Mouse (Mus musculus) E14TG2a.4 (cell line): ENCODE data around the gene Cenpa.
A peak's percentile ranks its signal among the peaks of the same experiment; 100 is the strongest.

ENCODE experiments used
- H3K27me3 ChIP-seq: 2 replicates; pipeline ENCODE4 v1.6.1; 2014; ENCODE audit warnings: low read length, control low read depth; ENCODE audit not compliant: insufficient read depth
- H3K36me3 ChIP-seq: 2 replicates; pipeline ENCODE4 v1.6.1; 2014; ENCODE audit warnings: low read length, control low read depth; ENCODE audit not compliant: insufficient read depth
- H3K4me1 ChIP-seq: replicated peaks from 2 replicates; pipeline ENCODE4 v1.6.1; 2014; ENCODE audit warnings: low read depth, low read length, control low read depth
- H3K4me3 ChIP-seq: replicated peaks from 2 replicates; pipeline ENCODE4 v1.5.1; 2014; ENCODE audit warnings: mild to moderate bottlenecking, low read length
- H3K9me3 ChIP-seq: 2 replicates; pipeline ENCODE4 v1.6.1; 2014; ENCODE audit warnings: low read length, control low read depth
- CTCF ChIP-seq: conservative IDR thresholded peaks from 2 replicates; pipeline ENCODE4 v1.5.1; 2014; ENCODE audit warnings: low read length
- NANOG ChIP-seq: IDR thresholded peaks from 2 replicates; pipeline ENCODE4 v1.6.1; 2014; ENCODE audit warnings: borderline replicate concordance, low read length, mixed read lengths
- POU5F1 ChIP-seq: IDR thresholded peaks from 2 replicates; pipeline ENCODE4 v1.6.1; 2014; ENCODE audit warnings: low read length, borderline replicate concordance

Gene Cenpa

DNA sequence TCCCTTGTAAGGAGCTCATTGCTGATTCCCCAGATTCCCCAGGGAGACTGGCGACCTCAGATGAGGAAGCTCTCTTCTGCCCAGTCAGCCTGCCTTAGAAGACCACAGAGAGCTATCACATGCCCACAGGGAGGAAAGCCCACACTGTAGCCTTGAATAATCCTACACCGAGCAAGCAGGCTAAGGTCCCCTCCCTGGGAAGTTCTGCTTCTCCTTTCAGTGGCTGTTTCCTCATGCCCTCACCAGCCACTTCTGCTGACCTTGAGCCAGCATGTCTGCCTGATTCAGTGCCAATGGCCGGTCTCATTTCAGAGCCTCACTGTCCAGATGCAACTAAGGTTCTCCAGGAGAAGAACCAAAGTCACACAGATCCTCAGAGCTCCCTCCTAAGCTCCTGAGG lies 15.8 kb upstream of the Cenpa start:
- H3K4me1 ChIP-seq = peaks cover 40% of the 10 kb centered on the region
- no peaks in the 10 kb centered on the region for H3K27me3 ChIP-seq
- peaks cover 62% of the 10 kb centered on the region for H3K36me3 ChIP-seq
- TF ChIP-seq NANOG (no peak), POU5F1 (no peak), CTCF (no peak)
- H3K4me3 ChIP-seq = no peak overlapping the region
- H3K9me3 ChIP-seq = no peaks in the 10 kb centered on the region

DNA sequence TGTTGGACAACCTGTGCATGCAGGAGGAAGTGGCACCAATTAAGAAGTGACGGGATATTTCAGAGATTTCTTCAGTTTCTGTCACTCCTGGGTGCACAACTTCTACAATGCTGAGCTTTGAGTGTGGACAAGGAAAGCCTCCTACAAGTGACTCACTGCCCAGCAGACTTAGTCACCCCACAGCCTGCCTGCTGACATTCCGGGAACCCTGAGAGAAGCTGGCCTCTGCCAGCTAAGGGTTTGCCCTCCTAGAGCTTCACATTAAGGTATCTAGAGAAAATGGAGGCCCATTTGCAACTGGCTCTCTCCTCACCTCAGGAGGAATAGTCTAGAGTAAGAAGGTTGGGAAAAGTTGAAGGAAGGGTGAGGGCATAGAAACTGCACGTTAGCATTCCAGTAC lies 15.0 kb upstream of the Cenpa start:
- H3K36me3 ChIP-seq = peaks cover 70% of the 10 kb centered on the region
- H3K9me3 ChIP-seq = no peaks in the 10 kb centered on the region
- no peak overlapping the region for H3K4me3 ChIP-seq
- peaks cover 40% of the 10 kb centered on the region for H3K4me1 ChIP-seq
- TF ChIP-seq POU5F1 = no peak
- TF ChIP-seq NANOG = no peak
- no peaks in the 10 kb centered on the region for H3K27me3 ChIP-seq

GRCm38 (mm10) chr5:30653246-30653645 lies 13.3 kb upstream of the Cenpa start:
- Histone ChIP-seq H3K9me3 (no peaks in the 10 kb centered on the region), H3K27me3 (no peaks in the 10 kb centered on the region), H3K4me3 (no peak overlapping the region), H3K36me3 (peaks cover 86% of the 10 kb centered on the region), H3K4me1 (peaks cover 49% of the 10 kb centered on the region)
- TF ChIP-seq NANOG (no peak), CTCF (no peak), POU5F1 (no peak)

DNA sequence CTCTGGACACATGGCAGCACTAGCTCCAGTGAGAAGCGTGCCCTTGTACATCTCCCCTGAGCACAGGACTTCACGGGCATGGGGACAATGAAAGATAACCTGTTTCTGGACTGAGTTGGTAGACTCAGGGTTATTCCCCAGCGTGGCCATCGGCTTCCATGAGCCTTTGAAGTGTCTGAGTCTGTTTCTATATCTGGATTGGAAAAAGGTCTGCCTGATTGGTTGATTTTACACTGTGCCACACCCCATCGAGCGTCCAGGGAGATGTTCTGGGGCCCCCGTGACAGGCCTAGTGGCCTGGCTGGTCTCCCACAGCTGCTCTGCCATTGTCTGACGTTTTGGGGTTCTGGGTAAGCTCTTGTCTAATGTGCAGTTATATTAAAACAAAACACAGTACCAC lies 11.5 kb upstream of the Cenpa start:
- peaks cover 46% of the 10 kb centered on the region for H3K4me1 ChIP-seq
- no peak for TF ChIP-seq NANOG
- TF ChIP-seq POU5F1 = no peak
- no peak for TF ChIP-seq CTCF
- no peak overlapping the region for H3K4me3 ChIP-seq
- no peaks in the 10 kb centered on the region for H3K27me3 ChIP-seq
- peaks cover 1% of the 10 kb centered on the region for H3K9me3 ChIP-seq
- H3K36me3 ChIP-seq = peaks cover 81% of the 10 kb centered on the region

- no peak overlapping the region for H3K4me3 ChIP-seq
- no peaks in the 10 kb centered on the region for H3K27me3 ChIP-seq
- H3K36me3 ChIP-seq = peaks cover 76% of the 10 kb centered on the region
- no peak for TF ChIP-seq CTCF
- H3K9me3 ChIP-seq = peaks cover 8% of the 10 kb centered on the region
- peaks cover 42% of the 10 kb centered on the region for H3K4me1 ChIP-seq
Observed at GRCm38 (mm10) chr5:30655526-30656195, 10.9 kb upstream of the Cenpa start.

DNA sequence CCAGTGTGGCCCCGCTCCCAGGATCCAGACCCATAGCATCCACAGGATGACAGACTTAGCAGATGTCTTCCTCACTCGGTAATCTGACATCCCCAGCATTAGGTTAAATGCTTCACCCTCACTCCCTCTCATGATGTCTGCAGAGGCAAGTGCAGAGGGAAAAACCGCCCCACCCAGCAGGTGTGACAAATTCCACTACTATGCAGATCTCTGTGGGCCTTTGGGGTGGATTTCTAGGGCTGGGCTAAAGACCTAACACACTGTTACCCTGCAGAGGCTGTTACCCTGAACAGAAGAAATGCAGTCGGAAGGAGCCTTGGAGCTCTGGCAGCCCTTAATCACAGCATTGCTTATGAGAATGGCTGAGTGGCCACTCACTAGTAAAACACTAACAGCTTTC lies 7.5 kb upstream of the Cenpa start:
- Histone ChIP-seq H3K4me3 (no peak overlapping the region), H3K36me3 (peaks cover 44% of the 10 kb centered on the region), H3K9me3 (peaks cover 32% of the 10 kb centered on the region), H3K4me1 (peaks cover 30% of the 10 kb centered on the region), H3K27me3 (no peaks in the 10 kb centered on the region)
- TF ChIP-seq NANOG (no peak), CTCF (no peak), POU5F1 (no peak)

DNA sequence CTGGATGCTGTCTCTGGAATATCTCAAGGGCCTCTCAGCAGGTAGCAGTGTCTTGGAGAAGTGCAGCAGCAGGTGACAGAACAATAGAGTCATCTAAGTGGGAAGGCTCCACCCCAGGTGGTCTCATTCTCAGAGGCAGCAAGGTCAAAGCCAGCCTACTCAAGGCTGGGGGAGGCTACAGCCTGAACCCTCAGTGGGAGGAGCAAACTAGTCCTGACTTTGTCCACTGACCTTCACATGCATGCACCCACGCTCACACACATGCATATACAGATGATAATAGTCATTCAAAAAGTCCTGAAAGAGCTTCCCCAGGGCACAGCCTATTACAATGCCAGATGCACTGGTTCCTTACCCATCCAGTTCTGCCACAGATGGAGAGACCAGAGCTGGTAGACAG lies 6.3 kb upstream of the Cenpa start:
- Histone ChIP-seq H3K4me3 (no peak overlapping the region), H3K4me1 (peaks cover 30% of the 10 kb centered on the region), H3K36me3 (peaks cover 33% of the 10 kb centered on the region), H3K27me3 (no peaks in the 10 kb centered on the region), H3K9me3 (peaks cover 32% of the 10 kb centered on the region)
- TF ChIP-seq NANOG = peak; percentile 74
- TF ChIP-seq CTCF = no peak

- H3K9me3 ChIP-seq = peaks cover 32% of the 10 kb centered on the region
- no peak overlapping the region for H3K4me3 ChIP-seq
- H3K36me3 ChIP-seq = peaks cover 28% of the 10 kb centered on the region
- H3K27me3 ChIP-seq = no peaks in the 10 kb centered on the region
- H3K4me1 ChIP-seq = peaks cover 30% of the 10 kb centered on the region
- no peak for TF ChIP-seq CTCF
- TF ChIP-seq POU5F1 = no peak
- no peak for TF ChIP-seq NANOG
Observed at GRCm38 (mm10) chr5:30660813-30661212, 5.8 kb upstream of the Cenpa start.

DNA sequence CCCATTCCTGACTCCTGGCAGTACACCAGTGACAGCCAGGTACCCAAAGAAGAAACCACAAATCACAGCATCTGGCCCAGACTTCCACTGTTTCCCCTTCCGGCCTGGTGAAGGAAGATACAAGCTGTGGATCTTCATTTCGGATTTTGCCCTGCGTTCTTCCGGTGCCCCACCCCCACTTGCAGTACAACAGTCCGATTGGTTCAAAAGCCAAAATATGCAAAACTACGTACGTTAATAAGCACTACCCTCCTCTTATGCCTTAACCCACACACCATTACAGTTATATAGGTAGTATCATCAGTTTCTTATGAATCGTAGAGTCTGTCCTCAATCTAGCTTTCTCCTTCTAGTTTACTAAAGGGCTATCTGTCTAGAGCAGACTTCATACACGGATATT lies 1.2 kb upstream of the Cenpa start:
- H3K4me3 ChIP-seq = no peak overlapping the region
- peaks cover 30% of the 10 kb centered on the region for H3K4me1 ChIP-seq
- TF ChIP-seq CTCF (no peak), NANOG (no peak), POU5F1 (no peak)
- peaks cover 27% of the 10 kb centered on the region for H3K9me3 ChIP-seq
- peaks cover 25% of the 10 kb centered on the region for H3K36me3 ChIP-seq
- H3K27me3 ChIP-seq = no peaks in the 10 kb centered on the region
